Mouse (Mus musculus) layer of hippocampus, postnatal 10 days (tissue): ENCODE results near the gene Tbcel. TPM values are rescaled to one million over a fixed set of nuclear protein-coding genes. Genes with fewer than 3 reads are reported as not detected.

Experiments used
- DNase-seq, 2 experiments: peaks; one replicate each; pipeline ENCODE4 v3.0.0; 2021; ENCODE audit warnings: low spot score in 2 of 2
- total RNA-seq, 2 experiments: library from RNA; stranded (reverse); gene quantifications; 2 replicates each; pipeline ENCODE4 v1.2.3; 2021

Gene Tbcel
- total RNA-seq, 2 experiments from 2014 or later, result 44.4 to 49.5 TPM

DNA sequence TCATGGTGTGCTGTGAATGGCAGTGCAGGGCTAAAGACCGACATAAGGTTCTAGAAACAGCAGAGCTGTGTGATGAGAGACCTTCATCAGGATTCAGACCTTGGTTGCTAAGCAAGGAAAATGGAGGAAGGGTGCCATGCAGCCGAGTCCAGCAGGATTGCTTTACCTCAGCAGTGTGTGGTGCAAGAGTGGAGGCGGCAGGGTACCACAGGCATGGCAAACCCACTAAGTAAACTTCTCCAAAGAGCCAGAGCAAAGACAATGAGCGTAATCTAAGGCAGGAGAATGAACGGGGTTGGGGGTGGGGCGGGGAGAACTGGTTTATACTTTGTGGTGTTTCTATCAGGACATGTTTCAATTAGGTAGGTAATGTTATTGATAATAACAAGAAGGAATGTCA, 58.6 kb downstream of the Tbcel start:
- no peak for DNase-seq

DNA sequence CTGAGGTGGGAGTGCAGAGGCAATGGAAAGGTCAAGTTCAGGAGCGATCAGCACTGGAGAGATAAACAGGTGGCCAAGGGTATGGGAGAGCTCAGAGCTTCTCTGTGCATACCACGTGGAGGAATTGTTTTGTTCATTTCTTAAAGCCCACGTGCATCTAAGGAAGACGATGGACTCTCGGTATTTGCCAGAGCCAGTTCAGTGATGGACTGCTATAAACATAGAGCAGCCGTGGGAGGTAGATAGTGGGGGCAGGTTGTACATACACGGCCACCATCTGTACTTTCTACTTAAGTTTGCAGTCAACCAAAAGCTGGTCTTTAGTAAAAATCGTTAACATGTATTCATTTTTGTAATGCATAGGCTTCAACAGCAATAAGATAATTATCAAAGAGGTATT, 65.5 kb downstream of the Tbcel start:
- DNase-seq, result no peak

GRCm38 (mm10) chr9:42441234-42441633, 66.4 kb downstream of the Tbcel start:
- DNase-seq, result no peak

DNA sequence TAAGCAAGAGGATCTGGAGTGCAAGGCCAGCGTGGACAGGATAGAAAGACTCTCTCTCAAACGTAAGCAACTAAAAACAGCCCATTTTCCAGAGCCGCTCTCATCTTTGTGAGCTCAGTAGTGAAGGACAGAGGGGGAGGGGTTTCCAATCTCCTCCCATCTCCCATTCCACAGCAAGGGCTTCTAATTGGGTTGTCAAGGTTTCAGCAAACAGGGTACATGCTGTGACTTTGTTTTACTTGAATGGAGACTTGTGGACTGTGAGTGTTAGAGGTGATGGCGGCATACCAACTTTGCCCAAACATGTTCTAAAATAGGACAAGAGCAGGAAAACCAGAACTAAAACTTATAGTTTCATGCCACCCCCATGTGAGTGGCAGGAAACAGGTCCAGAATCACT, 68.2 kb downstream of the Tbcel start:
- no peak for DNase-seq

GRCm38 (mm10) chr9:42432155-42432554, 75.5 kb downstream of the Tbcel start:
- DNase-seq, result no peak

- no peak for DNase-seq
Observed at GRCm38 (mm10) chr9:42431606-42432005, 76.0 kb downstream of the Tbcel start.

GRCm38 (mm10) chr9:42428060-42428924, 79.3 kb downstream of the Tbcel start:
- no peak for DNase-seq

DNA sequence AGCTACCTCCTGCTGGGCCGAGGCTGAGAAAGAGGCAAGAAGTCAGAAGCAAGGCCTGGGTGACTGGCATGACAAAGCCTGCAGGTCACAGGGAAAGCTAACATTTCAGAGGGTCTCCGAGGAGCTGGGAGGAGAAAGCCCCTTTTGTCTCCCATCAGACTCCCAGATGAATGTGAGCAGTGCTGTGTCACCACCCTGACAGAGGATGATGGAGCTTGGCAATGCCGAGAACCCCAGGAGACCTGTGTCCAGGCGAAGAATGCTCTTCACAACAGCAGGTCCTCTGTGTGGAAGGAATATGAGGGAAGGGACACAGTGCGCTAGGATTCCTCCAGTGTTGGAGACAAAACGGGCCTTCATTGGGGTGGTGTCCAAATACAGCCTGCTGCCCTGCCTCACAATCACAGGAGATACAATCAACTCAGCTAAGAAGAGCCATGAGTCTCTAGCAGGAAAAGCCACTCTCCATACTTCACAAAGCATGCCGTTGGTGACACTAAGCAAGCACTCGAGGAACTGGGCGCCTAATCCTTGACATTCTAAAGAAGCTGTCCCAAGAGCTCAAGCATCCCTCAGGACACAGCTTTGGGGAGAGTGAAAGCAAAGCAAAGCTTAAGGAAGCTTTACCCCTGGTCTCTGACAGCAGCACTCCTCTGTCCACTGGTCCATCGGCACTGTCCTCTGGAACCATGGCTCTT, 80.8 kb downstream of the Tbcel start:
- no peak for DNase-seq

DNA sequence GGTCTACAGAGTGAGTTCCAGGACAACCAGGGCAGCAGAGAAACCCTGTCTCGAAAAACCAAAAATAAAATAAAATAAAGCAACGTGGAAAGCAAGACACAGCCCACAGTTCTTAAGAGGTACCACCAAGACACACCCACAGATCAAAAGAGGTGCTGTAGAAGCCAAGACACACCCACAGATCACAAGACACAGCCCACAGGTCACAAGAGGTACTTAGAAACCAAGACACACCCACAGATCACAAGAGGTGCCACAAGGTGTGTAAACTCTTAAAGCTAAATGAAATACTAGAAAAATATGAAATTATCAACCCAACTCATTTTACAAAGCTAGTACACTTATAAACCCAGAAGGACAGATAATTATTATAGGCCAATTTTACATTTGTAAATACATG, 84.0 kb downstream of the Tbcel start:
- DNase-seq, result no peak

GRCm38 (mm10) chr9:42419687-42420086, 87.9 kb downstream of the Tbcel start:
- no peak for DNase-seq

- DNase-seq, result no peak
Observed at GRCm38 (mm10) chr9:42418786-42419185, 88.8 kb downstream of the Tbcel start.

GRCm38 (mm10) chr9:42417352-42417952, 90.2 kb downstream of the Tbcel start:
- no peak for DNase-seq

- no peak for DNase-seq
Observed at GRCm38 (mm10) chr9:42415184-42415583, 92.4 kb downstream of the Tbcel start.

DNA sequence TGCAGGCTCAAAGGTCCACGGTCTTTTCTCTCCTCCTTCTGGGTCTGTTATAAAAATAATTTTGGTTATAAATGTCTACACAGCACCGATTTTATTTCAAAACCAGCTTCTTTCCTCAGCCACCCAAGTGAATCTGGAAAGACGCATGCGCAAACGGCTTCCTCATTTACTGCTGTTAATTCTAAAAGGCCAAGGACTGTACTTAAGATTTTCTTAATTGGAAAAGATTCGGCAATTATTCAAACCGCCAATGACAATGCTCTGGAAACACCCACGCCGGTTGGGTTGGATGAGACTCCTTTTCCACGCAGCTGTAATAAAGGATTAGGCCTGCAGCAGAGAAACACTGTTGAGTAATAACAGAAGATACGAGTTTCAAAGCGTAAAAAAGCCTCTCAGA, 94.3 kb downstream of the Tbcel start:
- no peak for DNase-seq

DNA sequence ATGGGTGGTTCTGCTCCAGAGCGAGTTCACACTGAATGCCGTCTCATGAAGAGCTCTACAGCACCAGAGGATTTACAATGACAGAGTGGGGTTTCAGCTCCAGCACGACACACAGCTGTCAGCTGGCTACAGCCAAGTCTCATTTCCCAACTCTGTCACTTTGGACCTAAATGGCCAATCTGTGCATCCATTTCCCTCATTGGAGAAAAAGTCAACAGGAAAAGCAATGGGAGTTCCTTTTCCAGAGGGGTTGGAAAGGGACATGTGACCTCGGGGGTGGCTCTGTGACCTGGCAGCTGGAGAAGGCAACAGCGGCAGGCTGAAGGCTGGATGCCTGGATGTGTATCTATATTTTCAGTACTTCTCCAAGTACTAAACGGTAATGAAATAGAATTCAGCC, 96.3 kb downstream of the Tbcel start:
- no peak for DNase-seq

DNA sequence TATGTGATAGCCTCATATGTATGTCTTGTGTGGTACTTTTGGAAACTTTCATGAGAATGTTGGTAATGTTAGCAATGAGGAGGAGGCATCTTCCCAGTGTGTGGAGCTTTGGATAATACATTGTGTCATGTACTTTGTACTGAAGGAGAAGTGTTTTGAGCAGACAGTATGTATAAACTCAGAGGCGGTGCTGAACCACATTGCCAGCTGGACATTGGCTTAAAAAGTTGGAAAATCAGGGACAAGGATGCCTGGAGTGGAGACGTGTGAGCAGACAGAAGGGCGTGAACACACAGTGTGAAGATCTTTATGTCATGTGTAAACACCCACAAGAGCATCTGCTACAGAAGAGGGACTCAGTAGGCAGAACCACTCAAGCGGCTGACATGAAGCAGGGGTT, 101.9 kb downstream of the Tbcel start:
- DNase-seq, result no peak

DNA sequence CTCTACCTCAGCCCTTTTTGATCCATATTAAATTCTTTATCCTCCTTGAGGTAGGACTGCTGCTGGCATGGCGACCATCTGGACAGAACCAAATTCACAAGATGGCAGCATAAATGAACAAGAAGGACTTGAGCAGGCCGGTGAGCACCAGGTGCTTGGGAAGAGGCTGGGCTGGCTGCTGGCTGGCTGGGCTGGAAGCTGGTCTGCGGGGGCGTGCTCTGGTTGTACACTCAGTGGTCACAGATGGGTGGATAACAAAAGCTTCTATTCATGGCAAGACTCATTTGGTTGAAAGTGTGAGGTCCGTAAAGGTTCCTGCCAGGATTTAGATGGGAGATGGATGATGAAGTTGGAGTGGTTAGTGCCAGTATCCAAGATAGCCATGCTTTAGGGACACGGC, 106.1 kb downstream of the Tbcel start:
- DNase-seq, result peak in 1 of 2 experiments; percentile 30

DNA sequence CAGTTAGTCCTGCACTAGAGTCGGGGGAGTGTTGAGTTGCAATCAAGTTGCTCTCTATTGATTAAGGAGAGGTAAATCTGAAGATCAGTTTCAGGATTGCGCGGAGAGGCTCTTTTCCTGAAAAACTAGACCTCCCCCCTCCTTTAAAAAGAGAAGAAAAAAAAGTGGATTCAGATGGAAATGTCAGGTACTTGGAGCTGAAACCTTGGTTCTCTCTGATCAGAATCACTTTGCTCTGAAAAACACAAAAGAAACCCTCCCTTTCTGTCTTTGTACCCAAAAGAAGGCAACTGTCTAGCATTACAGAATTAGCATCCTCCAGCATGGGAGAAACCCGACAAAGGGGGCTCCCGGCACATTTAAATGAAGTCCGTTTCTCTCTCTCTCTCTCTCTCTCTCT, 107.8 kb downstream of the Tbcel start, which contains the start of gene Tecta:
Gene Tecta, minus strand, starts transcription at position 101 of the 400 bp plus-strand sequence.
- DNase-seq, result no peak

- no peak for DNase-seq
Observed at GRCm38 (mm10) chr9:42396141-42396540, 111.5 kb downstream of the Tbcel start.

DNA sequence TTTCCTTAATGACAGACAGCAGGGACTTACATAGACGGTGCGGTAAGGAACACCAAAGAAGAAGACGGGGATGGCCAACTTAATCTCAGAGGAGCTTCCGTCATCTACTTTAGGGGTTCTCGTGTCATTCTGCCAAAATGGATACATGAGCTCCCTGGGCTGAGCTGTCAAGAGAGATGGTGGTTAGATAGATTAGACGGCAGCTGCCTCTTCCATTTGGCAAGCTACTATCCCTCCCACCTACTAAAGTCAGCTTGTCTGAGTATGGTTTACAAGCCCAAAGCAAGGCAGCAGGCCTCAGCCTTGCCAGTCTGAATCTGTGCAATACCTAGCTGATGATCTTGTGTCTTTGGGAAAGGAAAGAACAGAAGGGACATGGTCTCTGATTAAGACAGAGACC, 112.7 kb downstream of the Tbcel start:
- DNase-seq, result no peak

GRCm38 (mm10) chr9:42394321-42394720, 113.3 kb downstream of the Tbcel start:
- no peak for DNase-seq

DNA sequence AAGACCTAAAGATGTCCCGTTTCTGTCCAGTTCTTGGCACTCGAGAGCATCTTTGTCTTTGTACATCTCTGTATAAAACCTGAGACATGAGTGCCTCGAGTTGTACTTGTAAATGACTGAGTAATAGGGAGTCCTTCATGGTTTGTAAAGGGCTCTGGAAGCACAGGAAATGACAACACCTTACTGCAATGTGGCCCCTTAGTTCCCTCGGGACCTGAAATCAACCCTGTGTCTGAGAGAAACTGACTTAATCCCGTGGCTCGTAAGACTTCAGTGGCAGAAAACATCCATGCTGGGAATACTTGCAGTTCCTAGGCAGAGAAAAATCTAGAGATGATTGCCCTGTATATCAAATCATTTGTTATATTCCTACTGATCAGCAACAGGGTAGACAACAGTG, 114.7 kb downstream of the Tbcel start:
- no peak for DNase-seq
